Mouse (Mus musculus): ENCODE measurements around the gene Fibcd1. TPM values are rescaled to one million over a fixed set of nuclear protein-coding genes. Genes with fewer than 3 reads are reported as not detected.

The Fibcd1 gene
- polyA plus RNA-seq, 2 experiments = 0.28 to 0.34 TPM

DNA sequence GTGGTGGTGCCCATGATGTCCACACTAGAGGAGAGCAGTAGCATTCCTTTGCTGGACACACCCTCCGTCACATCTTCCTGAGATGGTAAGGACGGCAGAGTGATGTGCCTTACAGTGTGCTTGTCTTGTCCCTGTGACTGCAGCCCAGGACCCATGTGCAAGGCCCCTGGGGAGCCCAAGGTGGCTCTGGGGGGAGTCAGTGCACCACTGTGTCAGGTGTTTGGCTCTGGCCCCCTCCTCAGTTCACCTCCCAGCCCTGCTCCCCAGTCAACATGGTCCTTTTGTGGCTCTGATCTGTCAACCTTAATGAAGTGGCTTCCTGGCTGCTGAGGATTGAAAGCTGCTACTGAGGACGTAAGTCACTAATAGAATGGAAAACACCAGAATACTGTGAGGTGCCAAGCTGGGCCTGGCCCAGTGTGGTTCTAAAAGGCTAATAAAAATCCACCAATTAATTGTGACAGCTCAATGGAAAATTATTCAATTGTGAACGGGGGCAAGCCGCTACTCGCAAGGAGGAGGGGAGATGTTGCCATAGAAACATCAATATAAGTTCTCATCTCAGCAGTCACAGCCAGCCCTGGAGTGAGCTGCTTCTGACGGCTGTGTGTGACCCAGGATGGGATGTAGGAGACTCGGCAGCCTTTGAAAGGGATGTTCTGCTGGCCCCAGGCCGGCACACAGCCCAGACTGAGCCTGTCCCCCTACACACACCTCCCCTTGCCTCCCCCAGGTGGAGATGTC lies 39.0 kb downstream of the Fibcd1 start:
- H3K9ac ChIP-seq (ENCODE audit: low read depth, low read length, severe bottlenecking) = no peak overlapping the region
- 49% methylated on average over 9 of the region's 9 CpGs for WGBS
- H3K27ac ChIP-seq (replicated peaks; ENCODE audit: low read depth, low read length) = no peak overlapping the region; the same call in 1 of the 2 replicates
- ATAC-seq (ENCODE audit: low FRiP score, low read depth) (no peak), DNase-seq (ENCODE audit: low spot score) (no peak)
- H3K4me2 ChIP-seq (replicated peaks; ENCODE audit: low read depth, low read length, severe bottlenecking) = no peak overlapping the region
- no peak for TF ChIP-seq POLR2A (IDR thresholded peaks at IDR 0.05; ENCODE audit: borderline replicate concordance, extremely low read depth, insufficient read depth, insufficient read length)
- peaks cover 12% of the 10 kb centered on the region for H3K4me1 ChIP-seq (ENCODE audit: control insufficient read depth, insufficient read depth, low read length)
- H3K27me3 ChIP-seq (ENCODE audit: control insufficient read depth, insufficient read depth, low read length) = no peaks in the 10 kb centered on the region
- no peaks in the 10 kb centered on the region for H3K9me3 ChIP-seq (ENCODE audit: control insufficient read depth, low read length)
- peaks cover 35% of the 10 kb centered on the region for H3K36me3 ChIP-seq (ENCODE audit: control insufficient read depth, insufficient read depth, low read length)
- H3K4me3 ChIP-seq (replicated peaks; ENCODE audit: low read length) = no peak overlapping the region

DNA sequence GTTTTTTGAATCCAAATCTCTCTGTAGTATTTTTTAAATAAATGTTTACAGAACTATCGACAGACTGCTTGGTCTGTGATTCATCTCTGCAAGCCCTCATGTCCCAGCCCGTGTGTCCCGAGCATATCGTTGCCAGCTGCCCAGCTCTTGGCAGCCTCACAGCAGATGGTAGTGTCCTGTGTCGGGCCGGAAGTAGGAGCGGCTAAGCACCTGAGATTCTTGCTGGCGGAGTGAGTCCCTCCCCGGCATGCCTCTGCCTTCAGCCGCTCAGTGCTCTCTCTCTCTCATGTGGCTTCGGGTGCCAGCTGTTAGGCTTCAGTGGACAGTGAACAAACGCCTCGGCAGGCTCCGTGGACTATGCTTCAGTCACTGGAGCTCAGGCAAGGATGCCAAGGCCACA lies 42.3 kb downstream of the Fibcd1 start:
- H3K36me3 ChIP-seq (ENCODE audit: control insufficient read depth, insufficient read depth, low read length) = peaks cover 69% of the 10 kb centered on the region
- no peaks in the 10 kb centered on the region for H3K27me3 ChIP-seq (ENCODE audit: control insufficient read depth, insufficient read depth, low read length)
- no peaks in the 10 kb centered on the region for H3K9me3 ChIP-seq (ENCODE audit: control insufficient read depth, low read length)
- H3K27ac ChIP-seq (replicated peaks; ENCODE audit: low read depth, low read length) = no peak overlapping the region
- ATAC-seq (ENCODE audit: low FRiP score, low read depth) (no peak), DNase-seq (ENCODE audit: low spot score) (no peak)
- H3K9ac ChIP-seq (ENCODE audit: low read depth, low read length, severe bottlenecking) = no peak overlapping the region
- 88% methylated on average over 14 of the region's 14 CpGs for WGBS
- no peak overlapping the region for H3K4me2 ChIP-seq (replicated peaks; ENCODE audit: low read depth, low read length, severe bottlenecking)
- TF ChIP-seq POLR2A (IDR thresholded peaks at IDR 0.05; ENCODE audit: borderline replicate concordance, extremely low read depth, insufficient read depth, insufficient read length) = no peak
- H3K4me1 ChIP-seq (ENCODE audit: control insufficient read depth, insufficient read depth, low read length) = 0 out of 2 replicates have a peak, but pooled peaks cover under 1% of the 10 kb centered on the region
- H3K4me3 ChIP-seq (replicated peaks; ENCODE audit: low read length) = no peak overlapping the region

DNA sequence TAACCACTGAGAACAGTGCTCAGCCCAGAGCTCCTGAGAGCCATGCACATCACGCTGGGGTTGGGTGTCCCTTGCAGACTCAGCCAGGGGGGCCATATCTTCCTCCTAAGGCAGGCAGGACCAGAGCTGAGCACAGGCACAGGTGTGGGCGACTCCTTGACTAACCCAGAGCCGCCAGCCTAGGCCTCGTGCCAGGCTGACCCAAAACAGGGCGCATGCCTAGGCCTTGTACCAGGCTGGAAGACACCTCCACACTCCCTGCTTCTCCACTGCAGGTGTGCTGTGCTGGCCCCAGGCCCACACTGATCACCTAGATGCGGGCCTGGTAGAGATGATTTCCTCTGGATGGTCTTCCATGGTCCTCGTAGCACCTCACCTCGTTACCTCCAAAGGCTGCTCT lies 43.0 kb downstream of the Fibcd1 start:
- H3K4me3 ChIP-seq (replicated peaks; ENCODE audit: low read length) = no peak overlapping the region

DNA sequence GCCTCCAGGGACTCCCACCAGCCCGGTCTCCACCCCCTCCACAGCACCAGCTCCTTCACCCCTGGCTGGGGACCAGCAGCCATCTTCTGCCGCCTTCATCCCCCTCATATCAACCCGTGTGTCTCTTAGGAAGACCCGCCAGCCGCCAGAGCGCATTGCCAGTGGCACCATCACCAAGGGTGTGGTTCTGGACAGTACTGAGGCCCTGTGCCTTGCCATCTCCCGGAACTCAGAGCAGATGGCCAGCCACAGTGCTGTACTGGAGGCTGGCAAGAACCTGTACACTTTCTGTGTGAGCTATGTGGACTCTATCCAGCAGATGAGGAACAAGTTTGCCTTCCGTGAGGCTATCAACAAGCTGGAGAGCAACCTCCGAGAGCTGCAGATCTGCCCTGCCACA lies 44.4 kb downstream of the Fibcd1 start:
- Histone ChIP-seq H3K27ac (replicated peaks; ENCODE audit: low read depth, low read length) (no peak overlapping the region), H3K4me2 (replicated peaks; ENCODE audit: low read depth, low read length, severe bottlenecking) (no peak overlapping the region), H3K9ac (ENCODE audit: low read depth, low read length, severe bottlenecking) (no peak overlapping the region), H3K4me3 (replicated peaks; ENCODE audit: low read length) (no peak overlapping the region), H3K36me3 (ENCODE audit: control insufficient read depth, insufficient read depth, low read length) (peaks cover 89% of the 10 kb centered on the region), H3K9me3 (ENCODE audit: control insufficient read depth, low read length) (no peaks in the 10 kb centered on the region), H3K4me1 (ENCODE audit: control insufficient read depth, insufficient read depth, low read length) (no peaks in the 10 kb centered on the region), H3K27me3 (ENCODE audit: control insufficient read depth, insufficient read depth, low read length) (no peaks in the 10 kb centered on the region)
- WGBS = 89% methylated on average over 9 of the region's 9 CpGs
- no peak for DNase-seq (ENCODE audit: low spot score)
- no peak for ATAC-seq (ENCODE audit: low FRiP score, low read depth)
- TF ChIP-seq POLR2A (IDR thresholded peaks at IDR 0.05; ENCODE audit: borderline replicate concordance, extremely low read depth, insufficient read depth, insufficient read length) = no peak

More for the DNA sequence above, 43.0 kb downstream of the Fibcd1 start:
- H3K4me1 ChIP-seq (ENCODE audit: control insufficient read depth, insufficient read depth, low read length) = no peaks in the 10 kb centered on the region
- 94% methylated on average over 8 of the region's 8 CpGs for WGBS
- no peak for TF ChIP-seq POLR2A (IDR thresholded peaks at IDR 0.05; ENCODE audit: borderline replicate concordance, extremely low read depth, insufficient read depth, insufficient read length)
- no peak overlapping the region for H3K27ac ChIP-seq (replicated peaks; ENCODE audit: low read depth, low read length)
- H3K36me3 ChIP-seq (ENCODE audit: control insufficient read depth, insufficient read depth, low read length) = peaks cover 75% of the 10 kb centered on the region
- H3K9ac ChIP-seq (ENCODE audit: low read depth, low read length, severe bottlenecking) = no peak overlapping the region
- no peak for DNase-seq (ENCODE audit: low spot score)
- no peaks in the 10 kb centered on the region for H3K27me3 ChIP-seq (ENCODE audit: control insufficient read depth, insufficient read depth, low read length)
- no peak for ATAC-seq (ENCODE audit: low FRiP score, low read depth)
- H3K9me3 ChIP-seq (ENCODE audit: control insufficient read depth, low read length) = no peaks in the 10 kb centered on the region
- H3K4me2 ChIP-seq (replicated peaks; ENCODE audit: low read depth, low read length, severe bottlenecking) = no peak overlapping the region

DNA sequence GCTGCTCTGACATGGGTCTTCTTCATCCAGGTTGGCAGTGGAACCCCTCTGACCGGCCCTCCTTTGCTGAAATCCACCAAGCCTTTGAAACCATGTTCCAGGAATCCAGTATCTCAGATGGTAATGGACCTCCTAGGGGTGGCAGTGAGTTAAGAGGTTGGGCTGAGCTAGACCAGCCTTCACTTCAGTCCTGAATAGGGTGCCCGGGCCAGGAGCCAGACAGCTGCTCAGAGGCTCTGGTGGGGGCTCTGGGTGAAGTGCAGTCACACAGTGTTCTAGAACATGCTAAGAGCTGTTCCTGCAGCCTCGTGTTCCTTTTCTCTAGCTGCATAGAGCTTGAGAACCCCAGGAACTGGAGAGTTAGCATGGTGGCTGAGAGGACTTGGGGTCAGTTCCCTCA lies 48.9 kb downstream of the Fibcd1 start:
- ATAC-seq (ENCODE audit: low FRiP score, low read depth) = no peak
- H3K4me1 ChIP-seq (ENCODE audit: control insufficient read depth, insufficient read depth, low read length) = no peaks in the 10 kb centered on the region
- no peak for TF ChIP-seq POLR2A (IDR thresholded peaks at IDR 0.05; ENCODE audit: borderline replicate concordance, extremely low read depth, insufficient read depth, insufficient read length)
- peaks cover 100% of the 10 kb centered on the region for H3K36me3 ChIP-seq (ENCODE audit: control insufficient read depth, insufficient read depth, low read length)
- H3K4me3 ChIP-seq (replicated peaks; ENCODE audit: low read length) = no peak overlapping the region
- H3K9ac ChIP-seq (ENCODE audit: low read depth, low read length, severe bottlenecking) = no peak overlapping the region
- H3K27ac ChIP-seq (replicated peaks; ENCODE audit: low read depth, low read length) = no peak overlapping the region
- H3K4me2 ChIP-seq (replicated peaks; ENCODE audit: low read depth, low read length, severe bottlenecking) = no peak overlapping the region
- H3K27me3 ChIP-seq (ENCODE audit: control insufficient read depth, insufficient read depth, low read length) = no peaks in the 10 kb centered on the region
- 76% methylated on average over 3 of the region's 3 CpGs for WGBS
- DNase-seq (ENCODE audit: low spot score) = no peak
- H3K9me3 ChIP-seq (ENCODE audit: control insufficient read depth, low read length) = no peaks in the 10 kb centered on the region
